Mouse (Mus musculus): ENCODE data around the gene Tmc2. TPM values are rescaled to one million over a fixed set of nuclear protein-coding genes. Genes with fewer than 3 reads are reported as not detected.

Tmc2 gene
- polyA plus RNA-seq, 1 experiment = not detected

- TF ChIP-seq CTCF (IDR thresholded peaks at IDR 0.05; ENCODE audit: borderline replicate concordance, insufficient read depth, low read depth, low read length) (no peak), POLR2A (IDR thresholded peaks at IDR 0.05; ENCODE audit: borderline replicate concordance, insufficient read depth, low read length) (no peak)
- no peak overlapping the region for H3K27ac ChIP-seq (ENCODE audit: insufficient read depth, low read length)
- no peaks in the 10 kb centered on the region for H3K27me3 ChIP-seq (ENCODE audit: control insufficient read depth, insufficient read depth, low read length)
- H3K4me1 ChIP-seq (ENCODE audit: control insufficient read depth, insufficient read depth, low read length) = no peaks in the 10 kb centered on the region
- no peak for DNase-seq
- H3K4me3 ChIP-seq (replicated peaks; ENCODE audit: insufficient read depth, low read depth, low read length) = no peak overlapping the region
- WGBS = 87% methylated on average over 12 of the region's 12 CpGs
Measured at GRCm38 (mm10) chr2:130188391-130188790, 6.6 kb upstream of the Tmc2 start.

GRCm38 (mm10) chr2:130200961-130201360 lies 6.0 kb downstream of the Tmc2 start:
- no peak overlapping the region for H3K4me3 ChIP-seq (replicated peaks; ENCODE audit: insufficient read depth, low read depth, low read length)
- H3K27ac ChIP-seq (ENCODE audit: insufficient read depth, low read length) = no peak overlapping the region
- no peak for DNase-seq
- H3K27me3 ChIP-seq (ENCODE audit: control insufficient read depth, insufficient read depth, low read length) = no peaks in the 10 kb centered on the region
- WGBS = 35% methylated on average over 5 of the region's 5 CpGs
- H3K4me1 ChIP-seq (ENCODE audit: control insufficient read depth, insufficient read depth, low read length) = no peaks in the 10 kb centered on the region
- no peak for TF ChIP-seq CTCF (IDR thresholded peaks at IDR 0.05; ENCODE audit: borderline replicate concordance, insufficient read depth, low read depth, low read length)

GRCm38 (mm10) chr2:130207376-130207775 lies 12.4 kb downstream of the Tmc2 start:
- no peak for DNase-seq
- no peaks in the 10 kb centered on the region for H3K27me3 ChIP-seq (ENCODE audit: control insufficient read depth, insufficient read depth, low read length)
- H3K4me3 ChIP-seq (replicated peaks; ENCODE audit: insufficient read depth, low read depth, low read length) = no peak overlapping the region
- H3K27ac ChIP-seq (ENCODE audit: insufficient read depth, low read length) = no peak overlapping the region
- TF ChIP-seq POLR2A (IDR thresholded peaks at IDR 0.05; ENCODE audit: borderline replicate concordance, insufficient read depth, low read length) = no peak
- TF ChIP-seq CTCF (IDR thresholded peaks at IDR 0.05; ENCODE audit: borderline replicate concordance, insufficient read depth, low read depth, low read length) = no peak
- no peaks in the 10 kb centered on the region for H3K4me1 ChIP-seq (ENCODE audit: control insufficient read depth, insufficient read depth, low read length)
- 78% methylated on average over 2 of the region's 2 CpGs for WGBS

- DNase-seq = no peak
- 72% methylated on average over 3 of the region's 3 CpGs for WGBS
- no peak for TF ChIP-seq POLR2A (IDR thresholded peaks at IDR 0.05; ENCODE audit: borderline replicate concordance, insufficient read depth, low read length)
- no peak overlapping the region for H3K27ac ChIP-seq (ENCODE audit: insufficient read depth, low read length)
- H3K4me1 ChIP-seq (ENCODE audit: control insufficient read depth, insufficient read depth, low read length) = no peaks in the 10 kb centered on the region
- no peaks in the 10 kb centered on the region for H3K27me3 ChIP-seq (ENCODE audit: control insufficient read depth, insufficient read depth, low read length)
- no peak overlapping the region for H3K4me3 ChIP-seq (replicated peaks; ENCODE audit: insufficient read depth, low read depth, low read length)
Measured at GRCm38 (mm10) chr2:130207996-130208395, 13.0 kb downstream of the Tmc2 start.

GRCm38 (mm10) chr2:130209636-130210035 lies 14.6 kb downstream of the Tmc2 start:
- Histone ChIP-seq H3K27me3 (ENCODE audit: control insufficient read depth, insufficient read depth, low read length) (no peaks in the 10 kb centered on the region), H3K4me3 (replicated peaks; ENCODE audit: insufficient read depth, low read depth, low read length) (no peak overlapping the region), H3K4me1 (ENCODE audit: control insufficient read depth, insufficient read depth, low read length) (no peaks in the 10 kb centered on the region), H3K27ac (ENCODE audit: insufficient read depth, low read length) (no peak overlapping the region)
- WGBS = 97% methylated on average over 3 of the region's 3 CpGs
- DNase-seq = no peak
- TF ChIP-seq POLR2A (IDR thresholded peaks at IDR 0.05; ENCODE audit: borderline replicate concordance, insufficient read depth, low read length) = no peak
- TF ChIP-seq CTCF (IDR thresholded peaks at IDR 0.05; ENCODE audit: borderline replicate concordance, insufficient read depth, low read depth, low read length) = no peak

GRCm38 (mm10) chr2:130211581-130211980 lies 16.6 kb downstream of the Tmc2 start:
- no peak for DNase-seq

GRCm38 (mm10) chr2:130246912-130247311 lies 51.9 kb downstream of the Tmc2 start:
- TF ChIP-seq CTCF (IDR thresholded peaks at IDR 0.05; ENCODE audit: borderline replicate concordance, insufficient read depth, low read depth, low read length) (peak; percentile 30; the same call in 1 of the 2 replicates), POLR2A (IDR thresholded peaks at IDR 0.05; ENCODE audit: borderline replicate concordance, insufficient read depth, low read length) (no peak)
- Histone ChIP-seq H3K4me1 (ENCODE audit: control insufficient read depth, insufficient read depth, low read length) (no peaks in the 10 kb centered on the region), H3K27me3 (ENCODE audit: control insufficient read depth, insufficient read depth, low read length) (no peaks in the 10 kb centered on the region), H3K27ac (ENCODE audit: insufficient read depth, low read length) (no peak overlapping the region), H3K4me3 (replicated peaks; ENCODE audit: insufficient read depth, low read depth, low read length) (no peak overlapping the region)
- peak; percentile 13 to 24 for DNase-seq
- 52% methylated on average over 9 of the region's 9 CpGs for WGBS

More at GRCm38 (mm10) chr2:130211581-130211980, 16.6 kb downstream of the Tmc2 start:
- H3K4me1 ChIP-seq (ENCODE audit: control insufficient read depth, insufficient read depth, low read length) = no peaks in the 10 kb centered on the region
- TF ChIP-seq CTCF (IDR thresholded peaks at IDR 0.05; ENCODE audit: borderline replicate concordance, insufficient read depth, low read depth, low read length) (no peak), POLR2A (IDR thresholded peaks at IDR 0.05; ENCODE audit: borderline replicate concordance, insufficient read depth, low read length) (no peak)
- H3K4me3 ChIP-seq (replicated peaks; ENCODE audit: insufficient read depth, low read depth, low read length) = no peak overlapping the region
- no peaks in the 10 kb centered on the region for H3K27me3 ChIP-seq (ENCODE audit: control insufficient read depth, insufficient read depth, low read length)
- H3K27ac ChIP-seq (ENCODE audit: insufficient read depth, low read length) = no peak overlapping the region
- 74% methylated on average over 2 of the region's 2 CpGs for WGBS

GRCm38 (mm10) chr2:130248226-130248625 lies 53.2 kb downstream of the Tmc2 start:
- Histone ChIP-seq H3K27me3 (ENCODE audit: control insufficient read depth, insufficient read depth, low read length) (no peaks in the 10 kb centered on the region), H3K27ac (ENCODE audit: insufficient read depth, low read length) (no peak overlapping the region), H3K4me3 (replicated peaks; ENCODE audit: insufficient read depth, low read depth, low read length) (no peak overlapping the region), H3K4me1 (ENCODE audit: control insufficient read depth, insufficient read depth, low read length) (no peaks in the 10 kb centered on the region)
- TF ChIP-seq CTCF (IDR thresholded peaks at IDR 0.05; ENCODE audit: borderline replicate concordance, insufficient read depth, low read depth, low read length) (no peak), POLR2A (IDR thresholded peaks at IDR 0.05; ENCODE audit: borderline replicate concordance, insufficient read depth, low read length) (no peak)
- WGBS = 72% methylated on average over 7 of the region's 7 CpGs
- DNase-seq = no peak

All from cerebellum, adult 2 months (tissue).